Mouse (Mus musculus) embryonic facial prominence, embryonic 11.5 days (tissue): ENCODE data around the gene Tm9sf1. TPM values are rescaled to one million over a fixed set of nuclear protein-coding genes. Genes with fewer than 3 reads are reported as not detected.

Experiments used
- ATAC-seq: fragments of 200-750 bp; cut with Nextera tagmentation; replicated peaks from 2 replicates; pipeline ENCODE4 v1.8.0; 2017; ENCODE audit warnings: low read depth; ENCODE audit not compliant: insufficient number of reproducible peaks, low FRiP score, low TSS enrichment
- DNase-seq: peaks from one replicate; pipeline ENCODE4 v3.0.0-alpha.2; 2015; ENCODE audit warnings: low spot score
- H3K27ac ChIP-seq: fragments of 300-500 bp; sonication (generic); replicated peaks from 2 replicates; pipeline ENCODE4 v1.5.1; 2014; ENCODE audit warnings: mild to moderate bottlenecking, low read depth, low read length, control low read depth
- H3K27me3 ChIP-seq: fragments of 300-500 bp; sonication (generic); 2 replicates; pipeline ENCODE4 v1.6.1; 2014; ENCODE audit warnings: mild to moderate bottlenecking, low read length, moderate library complexity, mixed read lengths; ENCODE audit not compliant: control insufficient read depth, insufficient read depth
- H3K36me3 ChIP-seq: fragments of 300-500 bp; sonication (generic); replicated peaks from 2 replicates; pipeline ENCODE4 v1.6.1; 2014; ENCODE audit warnings: low read depth, mild to moderate bottlenecking, low read length, moderate library complexity, mixed read lengths; ENCODE audit not compliant: control insufficient read depth, insufficient read depth
- H3K4me1 ChIP-seq: fragments of 300-500 bp; sonication (generic); 2 replicates; pipeline ENCODE4 v1.6.1; 2014; ENCODE audit warnings: low read length, mixed read lengths; ENCODE audit not compliant: control insufficient read depth, insufficient read depth
- H3K4me2 ChIP-seq: fragments of 300-500 bp; sonication (generic); 2 replicates; pipeline ENCODE4 v1.6.1; 2014; ENCODE audit warnings: low read depth, mild to moderate bottlenecking, control low read depth, low read length, moderate library complexity
- H3K4me3 ChIP-seq: fragments of 300-500 bp; sonication (generic); 2 replicates; pipeline ENCODE4 v1.5.1; 2014; ENCODE audit warnings: low read depth, low read length, control low read depth
- H3K9ac ChIP-seq: fragments of 300-500 bp; sonication (generic); replicated peaks from 2 replicates; pipeline ENCODE4 v1.6.1; 2014; ENCODE audit warnings: mild to moderate bottlenecking, control low read depth, low read length
- H3K9me3 ChIP-seq: fragments of 300-500 bp; sonication (generic); replicated peaks from 2 replicates; pipeline ENCODE4 v1.6.1; 2016; ENCODE audit warnings: mild to moderate bottlenecking, low read length, inconsistent platforms, mixed read lengths; ENCODE audit not compliant: control insufficient read depth
- whole genome bisulfite sequencing: fragments of 180-500 bp; shearing (Covaris S2); extraction: QIAGEN DNeasy Blood & Tissue Kit; methylation state at CpG from one replicate; pipeline ENCODE4 v1.1.7; 2014; 5-methylcytosine and 5-hydroxymethylcytosine counted together
- polyA plus RNA-seq: library from polyadenylated mRNA; unstranded; fragments of >200 nt; fragmentation: Nextera tagmentation; extraction: Ambion mirVana; gene quantifications from 2 replicates; pipeline ENCODE4 v1.2.1, GENCODE M21; 2014

Gene Tm9sf1
- polyA plus RNA-seq, 1 experiment from 2014 or later, result 70.2 TPM

DNA sequence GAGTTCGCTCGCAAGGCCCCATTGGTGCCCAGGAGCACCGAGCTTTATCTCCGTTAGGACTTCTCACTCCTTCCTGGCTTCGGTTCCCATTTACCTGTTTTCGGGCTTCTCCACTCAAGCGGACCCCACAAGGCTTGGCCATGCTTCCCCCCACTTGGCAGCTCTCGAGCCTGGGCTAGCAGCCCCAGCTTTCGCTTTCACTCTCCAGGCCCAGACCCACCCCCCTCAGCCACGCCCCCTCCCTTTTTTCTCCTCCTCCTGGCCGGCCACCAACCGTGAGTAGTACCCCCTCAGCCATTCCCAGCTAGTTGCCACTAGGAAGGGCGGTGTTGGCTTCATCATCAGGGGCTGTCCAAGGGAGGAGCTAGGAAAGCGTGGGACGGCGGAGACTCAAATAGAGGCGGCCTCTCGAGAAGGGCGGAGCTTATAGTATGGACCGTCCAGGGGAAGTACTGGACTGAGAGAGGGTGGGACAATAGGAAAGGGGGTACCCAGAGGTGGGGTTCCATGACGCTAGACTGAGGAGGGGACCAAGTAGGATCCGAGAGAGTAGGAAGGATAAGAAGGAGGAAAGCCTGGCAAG, 52.8 kb downstream of the Tm9sf1 start, which contains the start of gene Psme2:
Gene Psme2 (minus strand): TSS at position 366 of the 583 bp plus-strand sequence.
- peak within 1 kb of the TSS; percentile 89 for H3K27ac ChIP-seq
- ATAC-seq, result peak; percentile 94
- 0 out of 2 replicates have a peak, but pooled peaks cover 2% of the 10 kb centered on the region for H3K4me1 ChIP-seq
- H3K9ac ChIP-seq, result peak within 1 kb of the TSS; percentile 86
- H3K27me3 ChIP-seq, result no peaks in the 10 kb centered on the region
- peak within 1 kb of the TSS; percentile 91 for H3K4me3 ChIP-seq
- WGBS, result 2% methylated on average over 22 of the region's 22 CpGs
- H3K36me3 ChIP-seq, result peaks cover 4% of the 10 kb centered on the region; the same call in 1 of the 2 replicates
- peak; percentile 96 for DNase-seq
- peak within 1 kb of the TSS; percentile 91 for H3K4me2 ChIP-seq
- H3K9me3 ChIP-seq, result no peaks in the 10 kb centered on the region

DNA sequence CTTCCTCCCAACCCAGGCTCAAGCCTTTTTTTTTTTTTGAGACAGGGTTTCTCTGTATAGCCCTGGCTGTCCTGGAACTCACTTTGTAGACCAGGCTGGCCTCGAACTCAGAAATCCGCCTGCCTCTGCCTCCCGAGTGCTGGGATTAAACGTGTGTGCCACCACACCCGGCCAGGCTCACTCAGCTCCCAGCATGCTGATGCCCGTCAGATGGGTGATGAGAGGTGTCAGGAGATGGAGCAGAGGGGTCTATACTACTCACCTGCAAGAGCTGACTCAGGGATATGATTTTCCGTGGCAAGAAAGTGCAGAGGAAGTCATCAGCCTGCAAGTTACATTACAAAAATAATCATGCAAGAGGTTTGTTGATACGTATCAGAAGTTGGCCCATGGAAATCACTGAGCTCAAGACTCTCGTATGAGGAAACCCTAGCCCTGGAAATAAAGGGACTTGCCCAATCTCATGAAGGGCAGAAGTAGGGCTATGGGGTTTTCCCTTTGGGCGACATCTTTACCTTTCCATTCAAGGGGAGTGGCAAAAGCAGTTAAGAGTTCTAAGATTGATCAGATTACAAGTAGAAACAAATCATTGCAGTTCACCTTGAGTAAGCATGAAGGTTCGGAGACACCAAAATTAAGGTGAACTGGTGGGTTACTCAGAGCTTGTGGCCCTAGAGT, 53.7 kb downstream of the Tm9sf1 start:
- H3K9me3 ChIP-seq, result no peaks in the 10 kb centered on the region
- DNase-seq (no peak), ATAC-seq (no peak)
- peak overlapping the region; percentile 91 for H3K4me2 ChIP-seq
- 0 out of 2 replicates have a peak, but pooled peaks cover 2% of the 10 kb centered on the region for H3K4me1 ChIP-seq
- no peak overlapping the region for H3K27ac ChIP-seq
- peak overlapping the region; percentile 91 for H3K4me3 ChIP-seq
- peak overlapping the region; percentile 53 for H3K9ac ChIP-seq
- H3K36me3 ChIP-seq, result no peaks in the 10 kb centered on the region; the same call in 1 of the 2 replicates
- H3K27me3 ChIP-seq, result no peaks in the 10 kb centered on the region
- 87% methylated on average over 11 of the region's 11 CpGs for WGBS

DNA sequence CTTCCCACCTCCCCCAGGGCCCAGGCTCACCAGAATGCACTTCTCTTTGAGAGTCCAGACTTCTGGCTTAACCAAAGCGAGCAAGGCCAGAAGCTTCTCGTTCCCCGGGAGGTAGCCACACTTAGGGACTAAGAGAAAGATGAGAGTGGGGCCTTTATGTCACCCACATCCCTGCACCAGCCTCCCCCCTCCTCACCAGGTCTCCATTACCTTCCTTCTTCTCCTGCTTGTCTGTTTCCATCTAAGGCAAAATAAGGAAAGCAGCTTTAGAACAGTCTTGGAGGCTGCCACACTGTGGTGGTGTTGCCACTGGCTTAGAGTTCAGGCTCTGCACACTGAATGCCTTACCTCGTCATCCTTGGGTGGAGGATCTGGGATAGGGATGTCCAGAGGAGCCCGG, 54.3 kb downstream of the Tm9sf1 start:
- Histone ChIP-seq H3K27ac (no peak overlapping the region), H3K27me3 (no peaks in the 10 kb centered on the region), H3K4me1 (peaks cover 2% of the 10 kb centered on the region; the same call in 1 of the 2 replicates), H3K4me3 (no peak overlapping the region), H3K4me2 (no peak overlapping the region), H3K36me3 (no peaks in the 10 kb centered on the region; the same call in 1 of the 2 replicates), H3K9ac (no peak overlapping the region), H3K9me3 (no peaks in the 10 kb centered on the region)
- whole genome bisulfite sequencing, result 91% methylated on average over 5 of the region's 5 CpGs
- no peak for ATAC-seq
- DNase-seq, result no peak

DNA sequence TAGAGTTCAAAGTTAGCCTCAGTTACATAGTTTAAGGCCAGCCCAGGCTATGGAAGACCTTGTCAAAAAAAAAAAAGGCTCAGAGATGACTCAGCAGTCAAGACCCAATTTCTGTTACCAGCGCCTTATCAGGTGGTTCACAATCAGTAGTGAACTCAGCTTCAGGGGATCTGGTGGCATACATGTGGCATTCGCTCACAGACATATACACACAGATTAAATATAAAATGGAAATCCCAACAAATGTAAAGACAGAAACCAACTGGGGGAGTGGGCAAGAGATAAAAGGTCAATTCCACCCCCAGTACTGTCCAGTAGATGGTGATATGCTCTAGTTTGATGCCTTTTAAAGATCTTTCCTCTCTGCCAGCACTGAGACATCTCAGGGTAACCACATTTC, 57.5 kb downstream of the Tm9sf1 start:
- WGBS, result 89% methylated on average over 2 of the region's 2 CpGs

More for the DNA sequence above, 57.5 kb downstream of the Tm9sf1 start:
- Histone ChIP-seq H3K27ac (no peak overlapping the region), H3K9ac (no peak overlapping the region), H3K4me1 (no peaks in the 10 kb centered on the region; the same call in 1 of the 2 replicates), H3K4me3 (no peak overlapping the region), H3K4me2 (no peak overlapping the region), H3K27me3 (no peaks in the 10 kb centered on the region), H3K36me3 (no peaks in the 10 kb centered on the region; the same call in 1 of the 2 replicates), H3K9me3 (no peaks in the 10 kb centered on the region)
- ATAC-seq, result no peak
- DNase-seq, result no peak

Other genes starting within 250 kb of the Tm9sf1 start
- 49.5 and 58.3 TPM in 2 replicates for gene Dhrs4, start 165.0 kb downstream of the Tm9sf1 start, polyA plus RNA-seq
- gene Carmil3, start 153.2 kb downstream of the Tm9sf1 start, polyA plus RNA-seq, result 4.9 TPM in 2 replicates
- 0.24 and 0.29 TPM in 2 replicates for gene Cpne6, start 133.4 kb downstream of the Tm9sf1 start, polyA plus RNA-seq
- not detected in 2 replicates for gene Nrl, start 118.8 kb downstream of the Tm9sf1 start, polyA plus RNA-seq
- gene Pck2, start 103.5 kb downstream of the Tm9sf1 start, polyA plus RNA-seq, result 12.7 and 14.6 TPM in 2 replicates
- gene Dcaf11, start 83.8 kb downstream of the Tm9sf1 start, polyA plus RNA-seq, result 69.7 and 76.6 TPM in 2 replicates
- not detected in 2 replicates for gene A730061H03Rik, start 83.4 kb downstream of the Tm9sf1 start, polyA plus RNA-seq
- 3.6 and 5.9 TPM in 2 replicates for gene Fitm1, start 68.2 kb downstream of the Tm9sf1 start, polyA plus RNA-seq
- 136 and 139 TPM in 2 replicates for gene Psme1, start 65.7 kb downstream of the Tm9sf1 start, polyA plus RNA-seq
- gene Emc9, start 58.5 kb downstream of the Tm9sf1 start, polyA plus RNA-seq, result 3.8 and 5.3 TPM in 2 replicates
- gene Psme2, start 52.7 kb downstream of the Tm9sf1 start, polyA plus RNA-seq, result 237 and 259 TPM in 2 replicates
- gene Rnf31, start 52.1 kb downstream of the Tm9sf1 start, polyA plus RNA-seq, result 9.7 and 11.8 TPM in 2 replicates
- gene Irf9, start 40.2 kb downstream of the Tm9sf1 start, polyA plus RNA-seq, result 4.9 and 5.2 TPM in 2 replicates
- 3.8 and 4.2 TPM in 2 replicates for gene Rec8, start 25.8 kb downstream of the Tm9sf1 start, polyA plus RNA-seq
- 85.0 and 86.9 TPM in 2 replicates for gene Ipo4, start 7.8 kb downstream of the Tm9sf1 start, polyA plus RNA-seq
- 2.6 and 3.5 TPM in 2 replicates for gene Gm49378, start 5.9 kb downstream of the Tm9sf1 start, polyA plus RNA-seq
- gene Tssk4, start 6.4 kb upstream of the Tm9sf1 start, polyA plus RNA-seq, result 0.38 and 0.84 TPM in 2 replicates
- gene Mdp1, start 16.7 kb upstream of the Tm9sf1 start, polyA plus RNA-seq, result 62.5 and 63.6 TPM in 2 replicates
- 60.7 and 67.7 TPM in 2 replicates for gene Gmpr2, start 28.1 kb upstream of the Tm9sf1 start, polyA plus RNA-seq
- gene Nedd8, start 28.3 kb upstream of the Tm9sf1 start, polyA plus RNA-seq, result 622 and 636 TPM in 2 replicates
- 61.3 and 67.7 TPM in 2 replicates for gene Tinf2, start 38.0 kb upstream of the Tm9sf1 start, polyA plus RNA-seq
- 1.1 and 1.5 TPM in 2 replicates for gene Tgm1, start 70.1 kb upstream of the Tm9sf1 start, polyA plus RNA-seq
- 19.9 and 21.5 TPM in 2 replicates for gene Rabggta, start 78.5 kb upstream of the Tm9sf1 start, polyA plus RNA-seq
- 75.9 and 84.8 TPM in 2 replicates for gene Dhrs1, start 101.9 kb upstream of the Tm9sf1 start, polyA plus RNA-seq
- gene Nop9, start 101.9 kb upstream of the Tm9sf1 start, polyA plus RNA-seq, result 53.8 and 59.4 TPM in 2 replicates
- gene Cideb, start 114.7 kb upstream of the Tm9sf1 start, polyA plus RNA-seq, result 0.18 and 0.35 TPM in 2 replicates
- gene Ltb4r2, start 117.6 kb upstream of the Tm9sf1 start, polyA plus RNA-seq, result 0.31 and 0.34 TPM in 2 replicates
- gene Ltb4r1, start 122.2 kb upstream of the Tm9sf1 start, polyA plus RNA-seq, result not detected in 2 replicates
- 10.6 and 13.0 TPM in 2 replicates for gene Adcy4, start 140.3 kb upstream of the Tm9sf1 start, polyA plus RNA-seq
- 33.7 and 38.8 TPM in 2 replicates for gene Ripk3, start 145.1 kb upstream of the Tm9sf1 start, polyA plus RNA-seq
- gene Nfatc4, start 179.3 kb upstream of the Tm9sf1 start, polyA plus RNA-seq, result 53.7 and 61.6 TPM in 2 replicates
- gene Nynrin, start 210.2 kb upstream of the Tm9sf1 start, polyA plus RNA-seq, result 13.6 and 19.4 TPM in 2 replicates
- gene Cbln3, start 240.6 kb upstream of the Tm9sf1 start, polyA plus RNA-seq, result 0.07 and 0.17 TPM in 2 replicates
- gene Khnyn, start 241.1 kb upstream of the Tm9sf1 start, polyA plus RNA-seq, result 10.4 and 11.9 TPM in 2 replicates